Mouse (Mus musculus) NIH3T3 (cell line): ENCODE measurements around the gene Gm44973.
A peak's percentile ranks its signal among the peaks of the same experiment; 100 is the strongest.

ENCODE experiments used
- DNase-seq: peaks from one replicate; pipeline ENCODE4 v3.0.0-alpha.2; 2012; ENCODE audit warnings: low read depth

Gene Gm44973

DNA sequence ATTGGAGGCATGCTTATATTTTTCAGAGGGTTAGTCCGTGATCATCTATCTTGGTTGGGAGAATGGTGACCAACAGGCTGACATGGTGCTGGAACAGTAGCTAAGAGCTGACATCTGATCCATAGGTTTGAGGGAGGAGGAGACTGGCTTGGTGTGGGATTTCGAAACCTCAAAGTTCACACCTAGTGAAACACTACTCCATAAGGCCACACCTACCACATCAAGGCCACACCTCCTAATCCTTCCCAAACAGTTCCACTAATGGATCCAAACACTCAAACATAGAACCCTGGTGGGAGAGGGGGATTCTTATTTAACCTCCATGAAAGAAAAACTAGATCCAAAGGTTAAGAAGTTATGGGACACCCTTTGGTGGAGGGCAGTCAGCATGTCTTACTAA, 1.6 kb downstream of the Gm44973 start:
- peak; percentile 19 for DNase-seq

DNA sequence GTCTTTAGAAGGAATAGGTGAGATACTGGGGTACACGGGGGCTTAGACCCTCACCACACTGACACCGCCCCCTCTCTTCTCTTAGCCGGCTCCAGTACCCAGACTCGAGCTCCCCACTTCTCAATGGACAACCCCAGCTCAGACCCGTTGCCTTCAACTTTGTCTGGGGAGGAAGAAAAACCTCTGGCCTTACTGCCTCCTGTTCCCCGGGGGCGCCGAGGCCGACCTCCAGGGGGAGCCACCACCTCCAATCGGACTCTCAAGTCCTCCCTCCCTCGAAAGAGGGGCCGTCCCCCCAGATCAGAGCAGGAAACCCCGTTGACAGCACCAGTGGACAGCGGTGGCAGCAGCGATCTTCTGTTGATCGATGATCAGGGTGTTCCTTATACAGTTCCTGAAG, 2.1 kb downstream of the Gm44973 start:
- no peak for DNase-seq

GRCm38 (mm10) chr7:5017931-5018330, 2.6 kb downstream of the Gm44973 start:
- DNase-seq, result no peak

GRCm38 (mm10) chr7:5019576-5019975, 4.3 kb downstream of the Gm44973 start:
- peak; percentile 41 for DNase-seq

DNA sequence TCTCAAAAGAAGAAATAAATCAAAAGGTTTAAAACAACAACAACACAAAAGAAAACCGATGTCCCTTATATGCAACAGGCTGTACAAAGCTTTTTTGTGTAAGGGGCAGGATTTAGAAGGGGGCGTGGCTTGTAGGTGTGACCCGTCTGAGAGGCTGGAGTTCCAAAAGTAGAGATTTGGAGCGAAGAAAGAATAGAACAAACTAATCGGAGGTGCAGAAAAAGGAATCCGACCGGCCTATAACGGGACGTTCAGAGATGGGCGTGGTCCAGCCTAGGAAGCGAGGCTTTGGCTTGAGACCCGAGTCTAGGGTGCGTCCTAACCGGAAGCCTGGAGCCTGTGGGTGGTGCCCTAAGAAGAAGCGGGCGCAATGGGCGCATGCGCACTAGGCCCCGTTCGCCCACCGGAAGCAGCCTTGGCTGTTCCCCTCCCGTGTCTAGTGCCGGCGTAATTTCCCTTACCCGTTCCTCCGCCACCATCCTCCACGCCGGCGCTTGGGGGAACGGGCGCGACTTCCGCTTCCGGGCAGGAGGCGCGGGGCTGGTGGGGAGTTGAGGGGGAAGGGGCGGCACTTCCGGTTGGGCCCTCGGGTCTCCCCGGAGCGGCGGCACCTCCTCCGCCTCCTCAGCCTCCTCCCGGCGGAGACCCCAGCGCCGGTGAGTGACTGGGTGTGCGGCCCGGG, 4.8 kb downstream of the Gm44973 start, which contains the start of the genes Zfp865 and Ccdc106:
Zfp865 (plus strand) TSS at position 377 of the 682 bp plus-strand sequence.
Ccdc106 (plus strand) TSS at position 554 of the 682 bp plus-strand sequence.
- peak; percentile 99 for DNase-seq

DNA sequence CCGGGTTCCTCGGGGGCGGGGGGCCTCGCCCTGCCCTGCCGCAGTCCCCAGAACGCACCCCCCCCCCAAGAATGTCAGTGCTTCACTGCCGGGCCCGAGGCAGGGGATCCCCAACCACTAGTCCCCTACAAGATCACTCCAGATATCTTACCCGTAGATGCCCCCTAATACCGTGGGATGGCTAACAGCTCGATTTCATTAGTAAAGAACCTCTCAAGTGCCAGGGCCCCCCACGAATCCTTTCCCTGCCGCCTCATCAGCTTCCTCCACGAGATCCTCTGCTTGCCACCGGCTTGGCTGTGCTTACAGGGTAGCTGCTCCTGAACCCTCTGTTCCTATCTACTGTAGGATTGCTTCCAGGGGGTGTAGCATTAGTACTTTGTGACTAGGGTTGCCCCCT, 5.4 kb downstream of the Gm44973 start:
- DNase-seq, result peak; percentile 59

DNA sequence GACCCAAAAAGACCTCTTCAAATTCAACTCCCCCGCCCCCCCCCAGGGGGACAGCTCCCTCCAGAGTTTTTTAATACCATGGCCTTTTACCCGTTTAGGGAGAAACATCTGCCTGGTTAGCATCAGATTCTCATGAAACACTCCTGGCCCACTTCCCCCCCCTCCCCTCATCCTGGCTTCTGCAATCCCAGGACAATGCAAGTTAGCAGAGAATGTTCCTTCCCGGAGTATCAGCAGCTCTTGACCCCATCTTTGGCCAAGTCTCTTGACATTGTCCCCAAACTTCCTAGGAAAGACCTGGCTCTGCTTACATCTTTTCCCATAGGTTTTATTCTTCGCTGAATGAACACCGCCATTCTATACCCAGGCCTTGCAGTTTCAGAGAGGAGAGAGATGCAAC, 5.9 kb downstream of the Gm44973 start:
- peak; percentile 22 for DNase-seq

DNA sequence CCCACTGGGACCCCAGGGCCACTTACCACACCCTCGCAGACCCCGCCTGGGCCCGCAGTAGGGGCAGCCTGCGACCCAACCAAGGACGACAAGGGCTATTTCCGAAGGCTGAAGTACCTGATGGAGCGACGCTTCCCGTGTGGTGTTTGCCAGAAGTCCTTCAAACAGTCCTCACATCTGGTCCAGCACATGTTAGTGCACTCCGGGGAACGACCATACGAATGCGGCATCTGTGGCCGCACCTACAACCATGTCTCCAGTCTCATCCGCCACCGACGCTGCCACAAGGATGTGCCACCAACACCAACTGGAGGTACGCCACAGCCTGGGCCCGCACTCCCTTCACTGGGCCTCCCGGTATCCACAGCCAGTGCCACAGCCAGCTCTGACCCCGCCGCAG, 14.2 kb downstream of the Gm44973 start:
- no peak for DNase-seq

DNA sequence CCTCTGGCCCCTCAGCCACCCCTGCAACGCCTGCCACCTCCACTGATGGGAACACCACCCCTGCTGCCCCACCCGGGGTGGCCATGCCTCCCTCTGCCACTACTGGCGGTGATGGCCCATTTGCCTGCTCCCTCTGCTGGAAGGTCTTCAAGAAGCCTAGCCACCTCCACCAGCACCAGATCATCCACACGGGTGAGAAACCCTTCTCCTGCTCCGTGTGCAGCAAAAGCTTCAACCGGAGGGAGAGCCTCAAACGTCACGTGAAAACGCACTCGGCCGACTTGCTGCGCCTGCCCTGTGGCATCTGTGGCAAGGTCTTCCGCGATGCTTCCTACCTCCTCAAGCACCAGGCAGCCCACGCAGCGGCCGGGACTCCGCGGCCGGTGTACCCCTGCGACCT, 14.7 kb downstream of the Gm44973 start:
- no peak for DNase-seq

DNA sequence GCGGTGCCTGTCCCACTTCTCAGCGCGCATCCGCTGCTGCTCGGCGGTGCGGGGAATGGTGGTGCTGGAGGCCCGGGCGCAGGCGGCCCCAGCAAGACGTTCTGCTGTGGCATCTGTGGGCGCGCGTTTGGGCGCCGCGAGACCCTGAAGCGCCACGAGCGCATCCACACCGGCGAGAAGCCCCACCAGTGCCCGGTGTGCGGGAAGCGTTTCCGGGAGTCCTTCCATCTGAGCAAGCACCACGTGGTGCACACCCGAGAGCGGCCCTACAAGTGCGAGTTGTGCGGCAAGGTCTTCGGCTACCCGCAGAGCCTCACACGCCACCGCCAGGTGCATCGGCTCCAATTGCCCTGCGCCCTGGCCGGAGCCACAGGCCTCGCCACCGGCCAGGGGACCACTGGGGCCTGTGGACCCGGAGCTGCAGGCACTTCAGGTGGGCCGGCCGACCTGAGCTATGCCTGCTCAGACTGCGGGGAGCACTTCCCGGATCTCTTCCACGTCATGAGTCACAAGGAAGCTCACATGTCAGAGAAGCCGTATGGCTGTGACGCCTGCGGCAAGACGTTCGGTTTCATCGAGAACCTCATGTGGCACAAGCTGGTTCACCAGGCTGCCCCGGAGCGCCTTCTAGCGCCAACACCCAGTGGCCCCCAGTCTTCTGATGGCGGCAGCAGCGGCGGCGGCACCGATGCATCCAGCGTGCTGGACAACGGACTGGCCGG, 15.4 kb downstream of the Gm44973 start:
- no peak for DNase-seq

DNA sequence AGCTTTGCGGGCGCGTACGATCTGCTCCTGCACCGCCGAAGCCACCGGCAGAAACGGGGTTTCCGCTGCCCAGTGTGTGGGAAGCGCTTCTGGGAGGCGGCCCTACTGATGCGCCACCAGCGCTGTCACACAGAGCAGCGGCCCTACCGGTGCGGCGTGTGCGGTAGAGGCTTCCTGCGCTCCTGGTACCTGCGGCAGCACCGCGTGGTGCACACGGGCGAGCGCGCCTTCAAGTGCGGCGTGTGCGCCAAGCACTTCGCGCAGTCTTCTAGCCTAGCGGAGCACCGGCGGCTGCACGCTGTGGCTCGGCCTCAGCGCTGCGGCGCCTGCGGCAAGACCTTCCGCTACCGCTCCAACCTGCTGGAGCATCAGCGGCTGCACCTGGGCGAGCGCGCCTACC, 16.2 kb downstream of the Gm44973 start:
- no peak for DNase-seq

DNA sequence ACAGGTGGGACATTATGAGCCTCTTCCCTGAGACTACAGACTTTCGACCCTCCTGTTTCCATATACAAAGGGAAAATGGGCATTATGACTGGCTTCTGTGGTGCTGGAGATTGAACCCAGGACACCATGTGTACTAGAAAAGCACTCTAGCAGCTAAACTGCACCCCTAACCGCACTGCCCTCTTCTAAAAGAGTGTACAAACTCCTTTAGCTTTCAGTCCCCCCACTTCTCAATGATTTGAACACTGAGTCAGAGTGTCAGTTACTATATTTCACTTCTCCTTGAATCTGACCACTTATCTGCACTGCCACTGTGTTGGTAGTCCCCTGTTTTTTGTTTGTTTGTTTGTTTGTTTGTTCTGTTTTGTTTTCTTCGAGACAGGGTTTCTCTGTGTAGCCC, 18.5 kb downstream of the Gm44973 start, which contains the start of gene 4632433K11Rik:
4632433K11Rik (plus strand) TSS at position 301 of the 400 bp plus-strand sequence.
- DNase-seq, result no peak

- no peak for DNase-seq
These were observed 20.3 kb downstream of the Gm44973 start for GRCm38 (mm10) chr7:5035628-5036027.

- no peak for DNase-seq
These were observed 20.8 kb downstream of the Gm44973 start for GRCm38 (mm10) chr7:5036136-5036535.

- DNase-seq, result no peak
These were observed 21.7 kb downstream of the Gm44973 start for GRCm38 (mm10) chr7:5037026-5037425.

- DNase-seq, result no peak
These were observed 22.2 kb downstream of the Gm44973 start for GRCm38 (mm10) chr7:5037467-5037866.

GRCm38 (mm10) chr7:5038109-5038732, 22.9 kb downstream of the Gm44973 start, which contains the start of gene Zfp784:
Gene Zfp784, minus strand, starts transcription at chr7:5038446.
- peak; percentile 95 for DNase-seq

DNA sequence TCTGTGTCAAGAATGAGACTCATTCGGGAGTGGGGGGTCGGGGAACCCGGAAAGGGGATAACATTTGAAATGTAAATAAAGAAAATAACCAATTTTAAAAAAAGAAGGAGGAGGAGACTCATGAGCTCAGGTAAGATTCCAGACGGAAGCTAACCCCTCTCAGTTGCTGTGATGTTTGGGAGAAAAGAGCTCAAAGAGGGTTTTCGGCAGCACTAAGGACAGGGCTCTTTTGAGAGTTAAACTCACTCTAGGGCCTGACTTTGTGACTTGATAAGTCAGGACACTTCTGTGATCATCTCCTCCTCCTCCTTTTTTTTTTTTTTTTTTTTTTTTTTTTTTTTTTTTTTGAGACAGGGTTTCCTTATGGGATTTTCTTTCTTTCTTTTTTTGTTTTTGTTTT, 23.6 kb downstream of the Gm44973 start:
- DNase-seq, result peak; percentile 25

DNA sequence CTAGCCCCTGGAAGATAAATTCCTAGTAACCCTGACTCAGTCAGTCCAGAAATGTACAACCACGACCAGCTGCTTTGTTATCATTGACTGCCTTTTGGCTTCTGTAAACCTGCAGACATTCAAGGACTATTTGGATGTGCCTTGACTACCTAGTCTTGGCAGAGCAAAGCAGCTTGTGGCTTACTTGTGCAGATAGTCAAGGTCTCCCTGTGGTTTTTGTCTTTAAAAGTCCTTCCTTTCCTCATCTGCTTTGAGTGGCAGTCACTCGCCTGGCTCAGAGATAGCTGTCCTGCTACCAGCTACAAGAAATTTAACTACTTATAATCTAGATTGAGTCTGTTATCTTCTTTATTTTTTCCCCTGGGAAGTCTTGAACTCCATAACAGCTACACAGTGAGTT, 29.7 kb downstream of the Gm44973 start:
- DNase-seq, result no peak

DNA sequence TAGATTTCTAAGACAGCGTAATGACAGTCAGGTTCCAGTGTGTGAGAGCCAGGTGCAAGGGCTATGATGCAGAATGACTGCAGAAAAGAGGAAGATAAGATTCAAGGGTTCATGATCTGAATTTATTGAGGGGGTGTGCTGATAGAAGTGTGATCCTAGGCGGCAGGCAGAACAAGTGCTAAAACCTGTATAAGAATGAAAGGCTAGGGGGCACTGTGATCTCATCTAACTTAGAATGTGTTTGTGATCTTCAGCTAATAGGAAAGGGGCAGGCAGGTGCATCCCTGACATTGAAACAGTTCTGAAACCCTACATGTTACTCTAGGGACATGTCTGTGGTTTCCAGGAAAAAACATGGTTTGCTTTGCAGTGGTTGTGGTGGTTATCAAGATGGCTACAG, 30.8 kb downstream of the Gm44973 start:
- no peak for DNase-seq

GRCm38 (mm10) chr7:5047313-5047712, 32.0 kb downstream of the Gm44973 start:
- DNase-seq, result peak; percentile 66

GRCm38 (mm10) chr7:5051193-5052192, 36.2 kb downstream of the Gm44973 start, which contains the start of gene Zfp580:
Gene Zfp580, plus strand, starts transcription at chr7:5051538.
- peak; percentile 86 for DNase-seq
